Mouse (Mus musculus): ENCODE results near the gene Mfsd12.

DNA sequence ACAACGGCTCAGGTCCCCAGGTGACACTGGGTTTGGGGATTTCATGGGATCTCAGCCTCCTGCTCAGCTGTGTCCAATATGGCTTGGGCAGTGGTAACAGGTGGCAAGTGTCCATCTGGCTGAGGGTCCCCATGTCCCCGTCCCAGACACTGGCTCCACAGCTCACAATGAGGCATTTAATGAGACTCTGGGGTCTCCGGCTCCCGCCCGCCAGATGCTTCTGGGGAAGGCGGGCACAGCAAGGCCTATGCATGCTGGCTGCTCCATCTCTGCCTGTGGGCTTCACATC is 9.9 kb downstream of the Mfsd12 start:
- no peak for TF ChIP-seq POLR2A (IDR thresholded peaks at IDR 0.05; ENCODE audit: borderline replicate concordance, control insufficient read depth, low read depth, low read length)
- no peak for TF ChIP-seq CTCF (IDR thresholded peaks at IDR 0.05; ENCODE audit: control insufficient read depth, insufficient read depth, low read length)

Measured in bone marrow, adult 2 months (tissue).